Mouse (Mus musculus) right cerebral cortex, postnatal 14 days (tissue): ENCODE results near the gene Gm30302.

Experiments
- DNase-seq: peaks from one replicate; pipeline ENCODE4 v3.0.0; 2022

Gm30302 gene

GRCm38 (mm10) chr13:49736430-49736829 lies 62.4 kb downstream of the Gm30302 start:
- no peak for DNase-seq
